Mouse (Mus musculus) thymus, adult 2 months (tissue): Measurements from ENCODE around the gene Tmem274. TPM values are rescaled to one million over a fixed set of nuclear protein-coding genes. Genes with fewer than 3 reads are reported as not detected.
A peak's percentile ranks its signal among the peaks of the same experiment; 100 is the strongest.
"Not testable (repeated sequence)": the region's sequence is repeated elsewhere in the genome, so short reads cannot be mapped to it uniquely, and the experiment has no call there.

Experiments
- DNase-seq: peaks from one replicate; pipeline ENCODE4 v3.0.0; 2021
- H3K27ac ChIP-seq: fragments of 200-500 bp; 2 replicates; pipeline ENCODE4 v1.5.1; 2012; ENCODE audit warnings: low read length, control low read depth; ENCODE audit not compliant: control insufficient read depth, insufficient read depth
- H3K27me3 ChIP-seq: fragments of 200-500 bp; 2 replicates; pipeline ENCODE4 v1.6.1; 2012; ENCODE audit warnings: mild to moderate bottlenecking, low read length, moderate library complexity, mixed read lengths; ENCODE audit not compliant: control insufficient read depth, insufficient read depth
- H3K36me3 ChIP-seq: fragments of 200-500 bp; 2 replicates; pipeline ENCODE4 v1.6.1; 2012; ENCODE audit warnings: mild to moderate bottlenecking, low read length, moderate library complexity; ENCODE audit not compliant: control insufficient read depth, insufficient read depth
- H3K4me1 ChIP-seq: fragments of 200-500 bp; replicated peaks from 2 replicates; pipeline ENCODE4 v1.6.1; 2012; ENCODE audit warnings: low read length; ENCODE audit not compliant: control insufficient read depth, insufficient read depth
- H3K4me3 ChIP-seq: fragments of 200-500 bp; 2 replicates; pipeline ENCODE4 v1.5.1; 2012; ENCODE audit warnings: mild to moderate bottlenecking, low read length, control low read depth, moderate library complexity; ENCODE audit not compliant: control insufficient read depth, insufficient read depth
- CTCF ChIP-seq: fragments of 200-500 bp; IDR thresholded peaks from 2 replicates; pipeline ENCODE4 v1.5.1; 2012; ENCODE audit warnings: mild to moderate bottlenecking, control low read depth, low read length, moderate library complexity, borderline replicate concordance; ENCODE audit not compliant: control insufficient read depth, poor library complexity, insufficient read depth; ENCODE audit errors: extremely low read depth
- POLR2A ChIP-seq: fragments of 200-500 bp; IDR thresholded peaks from 2 replicates; pipeline ENCODE4 v1.6.1; 2012; ENCODE audit warnings: mild to moderate bottlenecking, low read length, control low read depth, moderate library complexity; ENCODE audit not compliant: control insufficient read depth, poor library complexity, insufficient read depth; ENCODE audit errors: extremely low read depth
- WGBS: fragments of 180-500 bp; shearing (Covaris S2); methylation state at CpG from one replicate; pipeline ENCODE4 v1.1.7; 2018; 5-methylcytosine and 5-hydroxymethylcytosine counted together
- polyA plus RNA-seq: library from polyadenylated mRNA; depleted of rRNA; stranded (reverse); fragments of >200 nt; gene quantifications from 2 replicates; pipeline ENCODE4 v1.2.3, GENCODE M21; 2012

The Tmem274 gene
- polyA plus RNA-seq, 1 experiment, result not detected

- Histone ChIP-seq H3K4me3 (no peak overlapping the region), H3K27ac (peak overlapping the region; percentile 35; the same call in 1 of the 2 replicates), H3K4me1 (peaks cover 6% of the 10 kb centered on the region), H3K36me3 (no peaks in the 10 kb centered on the region), H3K27me3 (no peaks in the 10 kb centered on the region)
- 19% methylated on average over 11 of the region's 11 CpGs for WGBS
- no peak for TF ChIP-seq POLR2A
- no peak for TF ChIP-seq CTCF
- peak; percentile 43 for DNase-seq
These were observed 31.3 kb upstream of the Tmem274 start for GRCm38 (mm10) chr4:149445868-149446267.

- peaks cover 6% of the 10 kb centered on the region for H3K4me1 ChIP-seq
- H3K4me3 ChIP-seq, result no peak overlapping the region
- DNase-seq, result no peak
- TF ChIP-seq CTCF, result no peak
- no peak for TF ChIP-seq POLR2A
- WGBS, result 91% methylated on average over 1 of the region's 1 CpGs
- H3K27ac ChIP-seq, result 0 out of 2 replicates have a peak overlapping the region, but pooled peaks have one; percentile 35
- H3K36me3 ChIP-seq, result no peaks in the 10 kb centered on the region
- H3K27me3 ChIP-seq, result no peaks in the 10 kb centered on the region
These were observed 30.9 kb upstream of the Tmem274 start for GRCm38 (mm10) chr4:149446309-149446708.

GRCm38 (mm10) chr4:149450636-149451035 is 26.5 kb upstream of the Tmem274 start:
- Histone ChIP-seq H3K27me3 (no peaks in the 10 kb centered on the region), H3K4me3 (no peak overlapping the region), H3K27ac (no peak overlapping the region), H3K36me3 (no peaks in the 10 kb centered on the region), H3K4me1 (peaks cover 3% of the 10 kb centered on the region)
- no peak for DNase-seq
- WGBS, result 95% methylated on average over 3 of the region's 3 CpGs
- TF ChIP-seq POLR2A, result no peak
- TF ChIP-seq CTCF, result no peak

- 62% methylated on average over 4 of the region's 4 CpGs for WGBS
- TF ChIP-seq CTCF (peak; percentile 55; the same call in 1 of the 2 replicates), POLR2A (no peak)
- peak; percentile 83 for DNase-seq
- no peak overlapping the region for H3K4me3 ChIP-seq
- H3K36me3 ChIP-seq, result no peaks in the 10 kb centered on the region
- peaks cover 5% of the 10 kb centered on the region for H3K4me1 ChIP-seq
- H3K27me3 ChIP-seq, result no peaks in the 10 kb centered on the region
- no peak overlapping the region for H3K27ac ChIP-seq
These were observed 23.5 kb upstream of the Tmem274 start for GRCm38 (mm10) chr4:149453656-149454055.

GRCm38 (mm10) chr4:149454263-149454662 is 22.9 kb upstream of the Tmem274 start:
- TF ChIP-seq CTCF, result no peak
- H3K4me3 ChIP-seq, result no peak overlapping the region
- H3K4me1 ChIP-seq, result peaks cover 10% of the 10 kb centered on the region
- H3K27me3 ChIP-seq, result no peaks in the 10 kb centered on the region
- DNase-seq, result no peak
- H3K36me3 ChIP-seq, result no peaks in the 10 kb centered on the region
- H3K27ac ChIP-seq, result no peak overlapping the region
- 93% methylated on average over 17 of the region's 17 CpGs for WGBS

- TF ChIP-seq CTCF (no peak), POLR2A (no peak)
- WGBS, result 84% methylated on average over 8 of the region's 8 CpGs
- H3K27me3 ChIP-seq, result no peaks in the 10 kb centered on the region
- H3K36me3 ChIP-seq, result no peaks in the 10 kb centered on the region
- DNase-seq, result no peak
- H3K4me3 ChIP-seq, result no peak within 1 kb of the TSS
- peaks cover 10% of the 10 kb centered on the region for H3K4me1 ChIP-seq
- no peak within 1 kb of the TSS for H3K27ac ChIP-seq
These were observed 22.3 kb upstream of the Tmem274 start, which contains the start of gene Rbp7 for GRCm38 (mm10) chr4:149454879-149455278. Gene Rbp7, minus strand, starts transcription at chr4:149454978.

- H3K27me3 ChIP-seq, H3K4me3 ChIP-seq, H3K36me3 ChIP-seq, DNase-seq, H3K27ac ChIP-seq: not testable (repeated sequence)
- H3K4me1 ChIP-seq, result peaks cover 22% of the 10 kb centered on the region
- 93% methylated on average over 27 of the region's 27 CpGs for WGBS
These were observed 20.0 kb upstream of the Tmem274 start for GRCm38 (mm10) chr4:149457163-149457562.
